Mouse (Mus musculus) liver, embryonic 16.5 days (tissue): Measurements from ENCODE around the gene Olfr556. TPM values are rescaled to one million over a fixed set of nuclear protein-coding genes. Genes with fewer than 3 reads are reported as not detected.

Source experiments
- ATAC-seq: fragments of 200-750 bp; cut with Nextera tagmentation; 2 replicates; pipeline ENCODE4 v1.8.0; 2017; ENCODE audit warnings: low read depth, mild to moderate bottlenecking, moderate number of reproducible peaks, moderate library complexity
- H3K27ac ChIP-seq: fragments of 300-500 bp; sonication (generic); 2 replicates; pipeline ENCODE4 v1.5.1; 2014; ENCODE audit warnings: mild to moderate bottlenecking, low read length
- H3K27me3 ChIP-seq: fragments of 300-500 bp; sonication (generic); 2 replicates; pipeline ENCODE4 v1.6.1; 2014; ENCODE audit warnings: low read depth, low read length, mixed read lengths; ENCODE audit not compliant: control insufficient read depth, insufficient read depth
- H3K36me3 ChIP-seq: fragments of 300-500 bp; sonication (generic); 2 replicates; pipeline ENCODE4 v1.6.1; 2014; ENCODE audit warnings: mild to moderate bottlenecking; ENCODE audit not compliant: control insufficient read depth, insufficient read depth
- H3K4me1 ChIP-seq: fragments of 300-500 bp; sonication (generic); 2 replicates; pipeline ENCODE4 v1.6.1; 2014; ENCODE audit warnings: low read depth, low read length, mixed read lengths; ENCODE audit not compliant: control insufficient read depth
- H3K4me2 ChIP-seq: fragments of 300-500 bp; sonication (generic); 2 replicates; pipeline ENCODE4 v1.6.1; 2014; ENCODE audit warnings: low read depth, low read length, mixed read lengths
- H3K4me3 ChIP-seq: fragments of 300-500 bp; sonication (generic); 2 replicates; pipeline ENCODE4 v1.5.1; 2014; ENCODE audit warnings: low read depth, mild to moderate bottlenecking, low read length
- H3K9ac ChIP-seq: fragments of 300-500 bp; sonication (generic); 2 replicates; pipeline ENCODE4 v1.6.1; 2014; ENCODE audit warnings: low read depth, low read length
- H3K9me3 ChIP-seq: fragments of 300-500 bp; sonication (generic); replicated peaks from 2 replicates; pipeline ENCODE4 v1.6.1; 2016; ENCODE audit warnings: low read length; ENCODE audit not compliant: control insufficient read depth
- WGBS: fragments of 180-500 bp; shearing (Covaris S2); extraction: QIAGEN DNeasy Blood & Tissue Kit; methylation state at CpG from one replicate; pipeline ENCODE4 v1.1.7; 2014; ENCODE audit not compliant: insufficient replicate concordance; 5-methylcytosine and 5-hydroxymethylcytosine counted together
- polyA plus RNA-seq: library from polyadenylated mRNA; unstranded; fragments of >200 nt; fragmentation: Nextera tagmentation; extraction: Ambion mirVana; gene quantifications from 2 replicates; pipeline ENCODE4 v1.2.1, GENCODE M21; 2015

Gene Olfr556
- polyA plus RNA-seq, 1 experiment from 2014 or later: not detected

- Histone ChIP-seq H3K9me3 (no peaks in the 10 kb centered on the region), H3K36me3 (no peaks in the 10 kb centered on the region), H3K27me3 (no peaks in the 10 kb centered on the region), H3K9ac (no peak overlapping the region), H3K4me3 (no peak overlapping the region), H3K4me2 (no peak overlapping the region), H3K4me1 (no peaks in the 10 kb centered on the region), H3K27ac (no peak overlapping the region)
- 59% methylated on average over 2 of the region's 2 CpGs for WGBS
- ATAC-seq: no peak
These were observed 11.5 kb downstream of the Olfr556 start for GRCm38 (mm10) chr7:102676225-102676624.

GRCm38 (mm10) chr7:102681916-102682315 lies 17.2 kb downstream of the Olfr556 start:
- Histone ChIP-seq H3K4me3 (no peak overlapping the region), H3K4me1 (no peaks in the 10 kb centered on the region), H3K4me2 (no peak overlapping the region), H3K9me3 (no peaks in the 10 kb centered on the region), H3K27ac (no peak overlapping the region), H3K27me3 (no peaks in the 10 kb centered on the region), H3K9ac (no peak overlapping the region), H3K36me3 (no peaks in the 10 kb centered on the region)
- WGBS: 62% methylated on average over 1 of the region's 1 CpGs
- ATAC-seq: no peak

GRCm38 (mm10) chr7:102686944-102687501 lies 22.3 kb downstream of the Olfr556 start, which contains the start of gene Trim68:
TSS of gene Trim68 (minus strand) at chr7:102687327.
- Histone ChIP-seq H3K9me3 (no peaks in the 10 kb centered on the region), H3K27me3 (no peaks in the 10 kb centered on the region), H3K4me3 (peak within 1 kb of the TSS; percentile 66), H3K9ac (peak within 1 kb of the TSS; percentile 63), H3K4me2 (peak within 1 kb of the TSS; percentile 66), H3K36me3 (no peaks in the 10 kb centered on the region), H3K27ac (no peak within 1 kb of the TSS), H3K4me1 (no peaks in the 10 kb centered on the region; the same call in 1 of the 2 replicates)
- peak; percentile 96 for ATAC-seq
- WGBS: under 1% methylated on average over 40 of the region's 40 CpGs

- Histone ChIP-seq H3K9me3 (no peaks in the 10 kb centered on the region), H3K27ac (no peak within 1 kb of the TSS), H3K4me1 (no peaks in the 10 kb centered on the region), H3K4me3 (no peak within 1 kb of the TSS), H3K36me3 (no peaks in the 10 kb centered on the region), H3K4me2 (no peak within 1 kb of the TSS), H3K27me3 (no peaks in the 10 kb centered on the region), H3K9ac (no peak within 1 kb of the TSS)
- ATAC-seq: no peak
- WGBS: 65% methylated on average over 5 of the region's 5 CpGs
These were observed 30.8 kb downstream of the Olfr556 start, which contains the start of gene Olfr557 for GRCm38 (mm10) chr7:102695358-102696125. TSS of gene Olfr557 (plus strand) at chr7:102695910.

- WGBS: 66% methylated on average over 7 of the region's 7 CpGs
- Histone ChIP-seq H3K4me2 (no peak overlapping the region), H3K4me1 (no peaks in the 10 kb centered on the region), H3K9me3 (no peaks in the 10 kb centered on the region), H3K36me3 (no peaks in the 10 kb centered on the region), H3K27ac (no peak overlapping the region), H3K9ac (no peak overlapping the region), H3K27me3 (no peaks in the 10 kb centered on the region), H3K4me3 (no peak overlapping the region)
- no peak for ATAC-seq
These were observed 33.8 kb downstream of the Olfr556 start for GRCm38 (mm10) chr7:102698461-102698860.

- ATAC-seq: no peak
- Histone ChIP-seq H3K9me3 (no peaks in the 10 kb centered on the region), H3K27me3 (no peaks in the 10 kb centered on the region), H3K27ac (no peak within 1 kb of the TSS), H3K36me3 (no peaks in the 10 kb centered on the region), H3K9ac (no peak within 1 kb of the TSS), H3K4me3 (no peak within 1 kb of the TSS), H3K4me1 (no peaks in the 10 kb centered on the region), H3K4me2 (no peak within 1 kb of the TSS)
These were observed 37.2 kb downstream of the Olfr556 start, which contains the start of gene Olfr558 for GRCm38 (mm10) chr7:102701915-102702314. TSS of gene Olfr558 (plus strand) at chr7:102702215.

GRCm38 (mm10) chr7:102718970-102719369 lies 54.3 kb downstream of the Olfr556 start, which contains the start of gene Olfr33:
TSS of gene Olfr33 (minus strand) at chr7:102719070.
- no peak within 1 kb of the TSS for H3K4me3 ChIP-seq
- H3K4me1 ChIP-seq: no peaks in the 10 kb centered on the region
- WGBS: 21% methylated on average over 1 of the region's 1 CpGs
- H3K27me3 ChIP-seq: no peaks in the 10 kb centered on the region
- no peak within 1 kb of the TSS for H3K27ac ChIP-seq
- no peak within 1 kb of the TSS for H3K9ac ChIP-seq
- H3K36me3 ChIP-seq: no peaks in the 10 kb centered on the region
- no peaks in the 10 kb centered on the region for H3K9me3 ChIP-seq
- ATAC-seq: no peak
- H3K4me2 ChIP-seq: no peak within 1 kb of the TSS
